Mouse (Mus musculus) kidney, postnatal 0 days (tissue): ENCODE results near the gene Tmem139. TPM values are rescaled to one million over a fixed set of nuclear protein-coding genes. Genes with fewer than 3 reads are reported as not detected.

Experiments used
- ATAC-seq: fragments of 200-750 bp; cut with Nextera tagmentation; replicated peaks from 2 replicates; pipeline ENCODE4 v1.8.0; 2017; ENCODE audit warnings: low read depth, moderate number of reproducible peaks, moderate TSS enrichment, moderate library complexity; ENCODE audit not compliant: low FRiP score
- DNase-seq: peaks from one replicate; pipeline ENCODE4 v3.0.0-alpha.2; 2016; ENCODE audit warnings: low spot score
- H3K27ac ChIP-seq: fragments of 300-500 bp; sonication (generic); 2 replicates; pipeline ENCODE4 v1.5.1; 2014; ENCODE audit warnings: mild to moderate bottlenecking
- H3K27me3 ChIP-seq: fragments of 300-500 bp; sonication (generic); 2 replicates; pipeline ENCODE4 v1.6.1; 2014; ENCODE audit warnings: low read length, mixed read lengths; ENCODE audit not compliant: insufficient read depth
- H3K36me3 ChIP-seq: fragments of 300-500 bp; sonication (generic); 2 replicates; pipeline ENCODE4 v1.6.1; 2014; ENCODE audit warnings: low read length, mixed read lengths; ENCODE audit not compliant: insufficient read depth
- H3K4me1 ChIP-seq: fragments of 300-500 bp; sonication (generic); replicated peaks from 2 replicates; pipeline ENCODE4 v1.6.1; 2014; ENCODE audit warnings: antibody characterized with exemption, low read length, mixed read lengths; ENCODE audit not compliant: insufficient read depth
- H3K4me2 ChIP-seq: fragments of 300-500 bp; sonication (generic); 2 replicates; pipeline ENCODE4 v1.6.1; 2014; ENCODE audit warnings: mild to moderate bottlenecking, low read length, moderate library complexity, mixed read lengths
- H3K4me3 ChIP-seq: fragments of 300-500 bp; sonication (generic); replicated peaks from 2 replicates; pipeline ENCODE4 v1.5.1; 2014; ENCODE audit warnings: low read depth, low read length
- H3K9ac ChIP-seq: fragments of 300-500 bp; sonication (generic); 2 replicates; pipeline ENCODE4 v1.6.1; 2014; ENCODE audit warnings: low read depth, low read length
- H3K9me3 ChIP-seq: fragments of 300-500 bp; sonication (generic); replicated peaks from 2 replicates; pipeline ENCODE4 v1.6.1; 2016; ENCODE audit warnings: low read length, inconsistent platforms, mixed read lengths
- CTCF ChIP-seq: IDR thresholded peaks from 2 replicates; pipeline ENCODE4 v1.5.1; 2016; ENCODE audit warnings: antibody characterized with exemption, low read depth, mild to moderate bottlenecking, moderate library complexity
- WGBS: fragments of 180-500 bp; shearing (Covaris S2); extraction: QIAGEN DNeasy Blood & Tissue Kit; methylation state at CpG from one replicate; pipeline ENCODE4 v1.1.7; 2014; 5-methylcytosine and 5-hydroxymethylcytosine counted together
- polyA plus RNA-seq: library from polyadenylated mRNA; unstranded; fragments of >200 nt; fragmentation: Nextera tagmentation; extraction: Ambion mirVana; gene quantifications from 2 replicates; pipeline ENCODE4 v1.2.1, GENCODE M21; 2015

Gene Tmem139
- polyA plus RNA-seq, 1 experiment from 2014 or later, result 7.0 TPM

DNA sequence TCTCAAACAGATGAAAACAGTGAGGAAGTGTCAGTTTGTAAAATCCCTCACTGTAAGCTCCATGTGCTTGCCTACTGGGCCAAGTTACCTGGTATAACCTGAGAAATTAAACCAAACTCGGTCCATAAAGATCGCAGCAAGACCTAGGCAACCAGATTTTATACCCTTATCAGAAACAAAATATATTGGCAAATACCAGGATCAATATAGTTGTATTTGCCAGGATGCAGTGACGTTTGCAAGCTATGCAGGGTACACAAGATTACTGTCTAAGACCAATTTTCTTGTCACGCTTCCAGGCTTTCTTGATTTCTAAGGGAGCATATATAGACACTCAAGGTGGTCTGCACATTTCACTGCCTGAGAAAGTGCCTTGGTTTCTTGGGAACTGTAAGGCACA, 10.0 kb upstream of the Tmem139 start:
- Histone ChIP-seq H3K36me3 (no peaks in the 10 kb centered on the region), H3K27me3 (no peaks in the 10 kb centered on the region), H3K27ac (no peak overlapping the region), H3K9ac (no peak overlapping the region), H3K4me2 (no peak overlapping the region), H3K4me3 (no peak overlapping the region), H3K9me3 (no peaks in the 10 kb centered on the region), H3K4me1 (no peaks in the 10 kb centered on the region)
- WGBS, result 90% methylated on average over 4 of the region's 4 CpGs
- ATAC-seq, result no peak
- DNase-seq, result no peak
- TF ChIP-seq CTCF, result no peak

GRCm38 (mm10) chr6:42253103-42253502, 8.7 kb upstream of the Tmem139 start:
- DNase-seq (no peak), ATAC-seq (no peak)
- Histone ChIP-seq H3K9ac (no peak overlapping the region), H3K9me3 (no peaks in the 10 kb centered on the region), H3K4me3 (no peak overlapping the region), H3K36me3 (no peaks in the 10 kb centered on the region), H3K27ac (no peak overlapping the region), H3K4me2 (no peak overlapping the region), H3K27me3 (no peaks in the 10 kb centered on the region), H3K4me1 (no peaks in the 10 kb centered on the region)
- 79% methylated on average over 2 of the region's 2 CpGs for WGBS
- TF ChIP-seq CTCF, result no peak

DNA sequence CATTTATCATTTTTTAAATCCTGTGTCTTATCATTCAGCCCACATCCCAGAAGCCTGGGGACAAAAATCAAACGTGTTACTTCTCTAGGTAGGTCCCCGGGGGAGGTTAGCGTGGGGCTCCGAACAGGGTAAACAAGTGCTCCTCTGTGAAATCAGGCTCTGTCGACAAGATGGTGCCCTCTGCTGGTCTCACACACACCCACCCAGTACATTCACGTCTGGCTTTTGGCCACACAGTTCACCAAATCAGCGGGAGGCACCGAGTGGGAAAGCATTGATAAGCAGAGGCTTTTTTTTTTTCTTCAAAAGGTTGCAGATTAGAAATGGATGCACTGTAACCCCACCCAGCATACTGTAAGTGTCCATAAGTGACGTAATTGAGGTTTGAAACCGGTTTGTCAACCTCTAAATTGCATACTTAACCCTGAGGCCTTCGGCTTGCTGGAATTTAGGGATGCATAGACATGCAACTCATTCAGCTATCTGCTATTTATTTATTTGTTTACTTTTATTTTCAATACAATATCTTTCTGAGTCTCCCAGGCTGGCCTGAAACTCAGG, 4.4 kb upstream of the Tmem139 start:
- Histone ChIP-seq H3K36me3 (no peaks in the 10 kb centered on the region), H3K27me3 (no peaks in the 10 kb centered on the region), H3K27ac (no peak overlapping the region), H3K4me1 (no peaks in the 10 kb centered on the region), H3K4me3 (no peak overlapping the region), H3K9me3 (no peaks in the 10 kb centered on the region), H3K9ac (no peak overlapping the region), H3K4me2 (no peak overlapping the region)
- ATAC-seq (0 out of 2 replicates have a peak, but pooled peaks have one; percentile 43), DNase-seq (peak; percentile 70)
- peak; percentile 75 for TF ChIP-seq CTCF
- 16% methylated on average over 11 of the region's 11 CpGs for WGBS

DNA sequence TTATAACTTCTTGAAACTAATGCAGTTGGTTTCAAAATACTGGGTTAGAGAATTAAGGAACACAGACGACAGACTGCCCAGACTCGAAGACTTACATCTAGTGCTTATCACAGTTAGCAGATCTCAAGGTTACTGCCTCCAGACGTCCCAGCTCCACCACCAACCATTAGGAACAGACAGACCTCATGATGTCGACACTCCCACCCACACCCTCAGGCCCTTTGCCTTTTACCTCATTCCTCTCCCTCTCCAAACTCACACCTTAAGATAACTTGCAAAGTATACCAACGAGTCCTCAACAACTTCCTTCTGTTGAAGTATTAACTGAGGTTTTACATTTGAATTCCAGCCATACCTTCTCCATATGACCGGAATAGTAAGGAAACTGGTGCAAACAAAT, 1.3 kb upstream of the Tmem139 start:
- Histone ChIP-seq H3K9me3 (no peaks in the 10 kb centered on the region), H3K27me3 (no peaks in the 10 kb centered on the region), H3K27ac (no peak overlapping the region), H3K36me3 (no peaks in the 10 kb centered on the region), H3K4me2 (no peak overlapping the region), H3K4me3 (no peak overlapping the region), H3K9ac (no peak overlapping the region), H3K4me1 (no peaks in the 10 kb centered on the region)
- ATAC-seq (no peak), DNase-seq (no peak)
- WGBS, result 50% methylated on average over 6 of the region's 6 CpGs
- no peak for TF ChIP-seq CTCF

DNA sequence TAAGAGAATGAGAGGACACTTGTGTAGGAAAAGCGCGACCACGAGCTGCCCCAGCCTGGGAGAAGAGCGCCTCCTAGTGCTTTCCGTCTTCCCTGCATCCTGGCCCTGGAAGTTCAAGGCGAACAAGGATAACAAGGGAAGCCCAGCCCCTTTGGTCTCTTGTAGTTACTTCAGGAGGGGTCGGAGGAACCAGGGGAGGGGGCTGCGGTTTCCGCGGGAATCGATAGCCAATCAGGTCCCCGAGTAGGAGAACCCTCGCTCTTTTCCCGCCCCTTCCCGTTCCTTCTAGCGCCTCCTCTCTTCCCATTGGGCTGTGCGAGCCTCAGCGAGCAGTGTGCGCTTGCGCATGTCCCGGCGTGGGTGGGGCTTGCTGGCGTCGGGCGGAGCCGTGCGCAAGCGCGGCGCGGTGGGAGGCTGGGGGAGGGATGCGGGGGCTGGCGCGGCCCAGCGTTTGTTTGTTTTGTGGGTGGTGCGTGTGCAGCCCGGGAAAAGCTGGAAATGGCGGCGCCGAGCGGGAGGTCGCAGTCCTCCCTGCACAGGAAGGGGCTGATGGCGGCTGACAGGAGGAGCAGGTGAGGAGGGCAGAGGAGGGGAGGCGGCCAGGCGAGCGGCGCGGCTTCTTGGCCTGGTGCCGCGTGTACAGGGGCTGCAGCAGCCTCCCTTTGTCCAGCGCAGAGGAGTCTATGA, 3.0 kb downstream of the Tmem139 start, which contains the start of gene Casp2:
TSS of gene Casp2 (plus strand) at position 360 of the 687 bp plus-strand sequence.
- no peaks in the 10 kb centered on the region for H3K27me3 ChIP-seq
- H3K36me3 ChIP-seq, result peaks cover 17% of the 10 kb centered on the region
- ATAC-seq (peak; percentile 99), DNase-seq (peak; percentile 100)
- 0 out of 2 replicates have a peak, but pooled peaks cover 3% of the 10 kb centered on the region for H3K4me1 ChIP-seq
- H3K9ac ChIP-seq, result peak within 1 kb of the TSS; percentile 89
- H3K4me2 ChIP-seq, result peak within 1 kb of the TSS; percentile 71
- WGBS, result under 1% methylated on average over 48 of the region's 51 CpGs
- H3K27ac ChIP-seq, result peak within 1 kb of the TSS; percentile 90
- H3K4me3 ChIP-seq, result peak within 1 kb of the TSS; percentile 81
- no peaks in the 10 kb centered on the region for H3K9me3 ChIP-seq
- peak; percentile 98 for TF ChIP-seq CTCF

DNA sequence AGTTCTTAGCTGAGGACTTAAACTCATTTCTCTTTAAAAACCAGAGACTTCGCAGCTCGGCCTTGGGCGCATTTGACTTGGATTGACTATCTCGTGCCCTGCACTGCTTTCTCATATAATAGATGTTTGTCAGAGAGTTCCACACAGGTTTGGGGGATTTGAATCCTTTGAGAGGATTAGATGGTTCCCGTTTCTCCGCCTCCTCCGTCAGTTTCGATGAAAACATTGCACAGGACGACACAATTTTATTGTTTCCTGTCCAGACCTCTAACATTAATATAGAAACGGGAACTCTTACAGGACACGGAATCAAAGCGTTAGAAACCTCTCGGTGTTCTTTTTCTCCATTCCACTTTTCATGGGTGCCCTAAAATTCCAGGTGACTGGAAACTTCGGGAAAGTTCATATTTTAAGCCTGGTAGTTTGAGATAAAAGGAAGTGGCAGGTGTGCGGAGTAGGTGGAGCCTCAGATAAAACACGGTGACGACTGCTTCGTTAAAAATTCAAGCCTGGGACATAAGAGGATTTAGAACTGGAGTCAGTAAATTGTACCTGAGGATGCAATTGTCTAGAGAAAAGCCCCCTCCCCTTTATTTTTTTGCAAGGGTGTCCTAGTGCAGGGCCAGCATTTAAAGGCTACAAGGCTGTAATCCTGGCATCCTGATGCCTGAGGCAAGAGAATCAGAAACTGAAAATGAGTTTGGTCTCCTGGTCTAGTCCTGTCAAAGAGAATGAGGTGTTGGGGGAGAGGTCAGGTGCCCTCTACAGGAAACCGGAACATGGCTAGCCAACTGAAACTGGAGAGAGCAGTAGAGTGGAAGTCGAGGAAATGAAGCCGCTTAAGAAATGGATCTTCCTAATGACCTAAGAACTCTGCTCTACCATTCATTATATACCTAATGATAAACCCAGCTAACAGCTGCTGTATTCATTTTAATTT, 3.9 kb downstream of the Tmem139 start:
- no peaks in the 10 kb centered on the region for H3K27me3 ChIP-seq
- under 1% methylated on average over 21 of the region's 21 CpGs for WGBS
- H3K4me3 ChIP-seq, result peak overlapping the region; percentile 81

More for the DNA sequence above, 3.9 kb downstream of the Tmem139 start:
- Histone ChIP-seq H3K9ac (peak overlapping the region; percentile 89), H3K36me3 (peaks cover 22% of the 10 kb centered on the region), H3K27ac (peak overlapping the region; percentile 90), H3K4me2 (peak overlapping the region; percentile 71), H3K4me1 (0 out of 2 replicates have a peak, but pooled peaks cover 3% of the 10 kb centered on the region), H3K9me3 (no peaks in the 10 kb centered on the region)
- no peak; the same call in 1 of the 2 replicates for TF ChIP-seq CTCF
- no peak for ATAC-seq
- DNase-seq, result peak; percentile 49
